Mouse (Mus musculus): ENCODE measurements around the gene Abl2.
"Not testable (repeated sequence)": the region's sequence is repeated elsewhere in the genome, so short reads cannot be mapped to it uniquely, and the experiment has no call there.

The Abl2 gene

DNA sequence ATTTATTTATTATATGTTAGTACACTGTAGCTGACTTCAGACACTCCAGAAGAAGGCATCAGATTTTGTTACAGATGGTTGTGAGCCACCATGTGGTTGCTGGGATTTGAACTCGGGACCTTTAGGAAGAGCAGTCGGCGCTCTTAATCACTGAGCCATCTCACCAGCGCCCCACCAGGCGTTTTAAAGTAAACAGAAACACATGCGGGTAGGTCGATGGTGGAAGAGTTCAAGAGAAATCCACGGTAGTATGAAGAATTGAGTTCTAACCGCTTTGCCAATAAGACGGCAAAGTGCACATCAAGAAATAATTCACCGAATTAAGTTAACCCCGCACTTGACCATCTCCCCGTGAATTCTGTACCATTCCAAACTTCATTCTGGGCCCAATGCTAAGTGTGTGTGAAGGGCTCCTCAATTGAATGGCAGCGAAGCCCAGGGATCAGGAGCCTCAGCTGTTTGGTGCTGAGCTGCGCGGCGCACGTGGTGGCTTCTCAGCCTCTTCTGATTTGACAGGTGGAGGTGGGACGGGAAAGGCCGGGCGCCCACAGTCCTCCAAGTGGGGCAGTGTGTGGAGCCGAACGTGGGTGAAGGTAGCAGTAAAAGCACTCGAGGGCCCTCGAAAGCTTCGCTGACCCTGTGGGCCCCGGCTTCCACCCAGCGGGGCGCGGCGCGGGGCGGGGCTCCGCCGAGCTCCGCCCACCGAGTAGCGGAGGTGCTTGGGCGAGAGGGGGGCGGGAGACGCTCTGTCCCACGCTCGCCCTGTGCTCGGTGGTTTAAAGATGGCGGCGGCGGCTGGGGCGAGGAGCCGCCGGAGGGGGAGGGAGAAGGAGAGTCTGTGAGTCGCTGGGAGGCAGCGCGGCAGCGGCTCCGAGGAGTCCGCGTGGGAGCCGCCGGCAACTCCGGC lies at the start of gene Abl2:
TSS of gene Abl2 (plus strand) at position 763 of the 907 bp plus-strand sequence.
- DNase-seq (ENCODE audit: low spot score) = peak; percentile 44

GRCm38 (mm10) chr1:156520136-156520780 lies 38.3 kb upstream of the Abl2 start:
- DNase-seq (ENCODE audit: low spot score) = no peak

GRCm38 (mm10) chr1:156521796-156522517 lies 36.6 kb upstream of the Abl2 start:
- no peak for DNase-seq (ENCODE audit: low spot score)

DNA sequence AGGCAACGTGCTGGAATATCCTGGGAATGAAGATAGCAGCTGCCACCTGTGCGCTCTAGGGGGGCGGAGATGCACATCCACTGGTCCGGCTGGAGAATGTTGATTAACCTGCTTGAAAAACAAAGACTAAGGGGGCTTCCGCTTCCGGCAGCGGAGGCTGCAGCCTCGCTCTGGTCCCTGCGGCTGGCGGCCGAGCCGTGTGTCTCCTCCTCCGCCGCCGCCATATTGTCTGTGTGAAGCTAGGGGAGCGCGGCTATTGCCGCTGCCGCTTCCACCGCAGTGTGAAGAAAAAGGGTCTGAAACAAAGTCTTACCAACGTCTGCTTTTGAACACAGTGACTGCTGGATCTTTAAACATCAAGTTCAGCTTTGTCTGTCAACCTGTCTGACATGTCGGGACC lies 34.7 kb upstream of the Abl2 start, which contains the start of gene Gm10031:
TSS of gene Gm10031 (plus strand) at position 171 of the 400 bp plus-strand sequence.
- DNase-seq (ENCODE audit: low spot score) = not testable (repeated sequence)

GRCm38 (mm10) chr1:156532476-156533175 lies 26.0 kb upstream of the Abl2 start:
- DNase-seq (ENCODE audit: low spot score) = not testable (repeated sequence)

GRCm38 (mm10) chr1:156533483-156533882 lies 25.1 kb upstream of the Abl2 start:
- DNase-seq (ENCODE audit: low spot score) = no peak

GRCm38 (mm10) chr1:156533911-156534310 lies 24.7 kb upstream of the Abl2 start:
- DNase-seq (ENCODE audit: low spot score) = no peak

- DNase-seq (ENCODE audit: low spot score) = no peak
Measured at GRCm38 (mm10) chr1:156537031-156537430, 21.6 kb upstream of the Abl2 start.

DNA sequence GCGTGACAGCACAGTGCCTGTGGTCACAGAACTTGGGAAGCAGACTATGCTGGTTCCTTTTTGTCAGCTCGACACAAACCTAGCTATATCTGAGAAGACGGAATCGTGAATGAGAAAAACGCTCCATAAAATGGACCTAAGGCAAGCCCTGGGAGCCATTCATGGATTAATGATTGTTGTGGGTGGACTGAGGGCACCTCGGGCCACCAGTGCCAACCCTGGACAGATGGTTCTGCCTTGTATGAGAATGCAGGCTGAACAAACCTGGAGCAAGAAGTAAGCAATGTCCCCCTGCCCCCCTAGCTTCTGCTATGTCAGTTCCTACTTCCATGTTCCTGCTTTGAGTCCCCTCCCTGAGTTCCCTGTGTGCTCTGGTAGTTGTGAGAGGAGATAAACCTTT lies 20.9 kb upstream of the Abl2 start:
- DNase-seq (ENCODE audit: low spot score) = no peak

- DNase-seq (ENCODE audit: low spot score) = no peak
Measured at GRCm38 (mm10) chr1:156538382-156538781, 20.2 kb upstream of the Abl2 start.

- peak; percentile 20 for DNase-seq (ENCODE audit: low spot score)
Measured at GRCm38 (mm10) chr1:156539787-156540560, 18.6 kb upstream of the Abl2 start.

DNA sequence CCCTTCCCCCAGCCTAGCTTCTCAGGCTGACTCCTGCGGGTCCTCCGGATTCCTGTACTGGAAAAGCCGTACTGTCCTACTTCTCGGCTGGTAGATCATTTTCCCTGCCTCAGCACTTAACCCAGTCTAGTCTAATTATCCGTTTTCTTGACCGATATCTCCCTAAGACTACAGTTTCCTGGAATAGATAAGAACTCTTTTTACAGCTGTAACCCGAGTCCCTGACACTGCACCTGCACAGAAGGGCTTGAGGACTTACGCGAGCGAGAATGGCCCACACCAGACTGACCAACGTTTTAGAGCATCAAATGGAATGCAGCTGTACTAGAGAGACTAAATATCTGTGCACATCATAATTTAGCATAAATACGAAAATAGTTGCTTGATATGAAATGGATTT lies 14.6 kb upstream of the Abl2 start:
- no peak for DNase-seq (ENCODE audit: low spot score)

DNA sequence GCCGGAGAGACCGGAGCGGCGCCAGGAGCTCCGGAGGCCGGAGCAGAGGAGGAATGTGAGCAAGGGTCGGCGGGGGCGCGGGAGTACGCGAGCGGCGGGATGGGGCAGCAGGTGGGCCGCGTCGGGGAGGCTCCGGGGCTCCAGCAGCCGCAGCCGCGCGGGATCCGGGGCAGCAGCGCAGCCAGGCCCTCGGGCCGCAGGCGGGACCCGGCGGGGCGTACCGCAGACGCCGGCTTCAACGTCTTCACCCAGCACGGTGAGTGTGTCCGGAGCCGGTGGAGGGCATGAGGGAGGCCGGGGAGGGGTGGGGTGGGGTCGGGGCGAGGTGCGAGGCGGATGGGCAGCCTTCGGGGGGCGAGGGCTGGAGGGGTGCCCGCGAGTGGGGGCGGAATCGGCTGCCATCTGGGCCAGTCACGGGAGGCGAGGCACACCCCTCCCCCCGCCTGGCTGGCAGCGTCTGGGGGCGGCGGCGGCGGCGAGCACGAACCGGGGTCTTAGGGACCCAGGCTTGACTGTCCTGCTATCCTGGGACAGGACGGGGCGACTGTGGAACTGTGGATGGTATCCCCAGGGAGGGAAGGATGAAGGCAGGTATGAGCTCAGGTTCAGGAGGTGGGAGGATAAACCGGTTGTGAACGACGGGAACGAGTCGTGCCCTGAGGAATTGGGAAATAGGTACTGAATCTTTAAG lies 509 bp downstream of the Abl2 start:
- DNase-seq (ENCODE audit: low spot score) = no peak

GRCm38 (mm10) chr1:156559641-156560020 lies 1.0 kb downstream of the Abl2 start:
- no peak for DNase-seq (ENCODE audit: low spot score)

DNA sequence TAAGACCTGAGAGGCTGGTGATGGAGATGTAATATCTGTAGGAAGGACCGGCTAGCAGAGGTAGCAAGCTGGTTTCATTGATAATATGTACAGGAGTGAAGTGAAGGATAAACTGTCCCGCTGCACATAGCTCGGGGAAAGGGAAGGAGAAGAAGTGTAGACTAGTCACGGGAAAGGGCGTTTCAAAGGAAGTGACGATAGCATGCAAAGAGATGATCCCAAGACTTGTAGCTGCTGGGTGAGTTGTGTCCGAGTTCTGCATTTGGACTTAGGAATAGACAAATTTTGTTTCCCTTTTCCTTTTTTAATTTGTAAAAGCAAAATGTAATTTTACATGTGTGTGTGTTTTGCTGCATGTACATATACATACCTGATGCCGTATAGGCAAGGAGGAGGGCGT lies 1.9 kb downstream of the Abl2 start:
- no peak for DNase-seq (ENCODE audit: low spot score)

GRCm38 (mm10) chr1:156565328-156565727 lies 6.7 kb downstream of the Abl2 start:
- no peak for DNase-seq (ENCODE audit: low spot score)

DNA sequence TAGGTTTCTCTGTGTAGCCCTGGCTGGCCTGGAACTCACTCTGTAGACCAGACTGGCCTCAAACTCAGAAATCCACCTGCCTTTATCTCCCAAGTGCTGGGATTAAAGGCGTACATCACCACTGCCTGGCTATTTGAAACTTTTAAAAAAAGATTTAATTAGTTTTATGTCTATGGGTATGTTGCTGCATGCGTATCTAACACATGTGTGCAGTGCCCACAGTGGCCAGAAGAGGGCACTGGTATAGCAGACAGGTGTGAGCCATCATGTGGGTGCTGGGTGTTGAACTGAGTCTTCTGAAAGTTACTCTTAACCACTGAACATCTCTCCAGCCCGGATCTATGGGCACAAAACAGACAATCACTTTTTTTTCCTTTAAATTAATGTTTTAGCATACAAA lies 7.5 kb downstream of the Abl2 start:
- no peak for DNase-seq (ENCODE audit: low spot score)

DNA sequence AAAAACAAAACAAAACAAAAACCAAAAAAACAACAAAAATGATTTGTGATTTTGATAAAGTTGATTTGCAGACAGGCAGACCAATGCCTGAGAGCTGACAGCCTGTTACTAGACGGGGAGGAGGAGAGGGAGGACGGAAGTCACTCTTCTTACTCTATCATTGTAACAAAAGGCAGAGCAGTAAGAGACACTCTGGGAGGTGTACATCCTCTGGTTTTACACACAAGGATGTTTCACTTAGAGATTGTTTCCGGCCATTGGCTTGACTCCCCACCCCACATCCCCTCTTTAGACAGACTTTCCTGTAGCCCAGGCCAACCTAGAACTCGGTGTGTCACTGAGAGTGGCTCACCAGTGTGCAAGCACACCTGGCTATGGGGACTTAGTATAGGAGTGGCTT lies 11.0 kb downstream of the Abl2 start:
- no peak for DNase-seq (ENCODE audit: low spot score)

GRCm38 (mm10) chr1:156572952-156573351 lies 14.4 kb downstream of the Abl2 start:
- DNase-seq (ENCODE audit: low spot score) = peak; percentile 24

DNA sequence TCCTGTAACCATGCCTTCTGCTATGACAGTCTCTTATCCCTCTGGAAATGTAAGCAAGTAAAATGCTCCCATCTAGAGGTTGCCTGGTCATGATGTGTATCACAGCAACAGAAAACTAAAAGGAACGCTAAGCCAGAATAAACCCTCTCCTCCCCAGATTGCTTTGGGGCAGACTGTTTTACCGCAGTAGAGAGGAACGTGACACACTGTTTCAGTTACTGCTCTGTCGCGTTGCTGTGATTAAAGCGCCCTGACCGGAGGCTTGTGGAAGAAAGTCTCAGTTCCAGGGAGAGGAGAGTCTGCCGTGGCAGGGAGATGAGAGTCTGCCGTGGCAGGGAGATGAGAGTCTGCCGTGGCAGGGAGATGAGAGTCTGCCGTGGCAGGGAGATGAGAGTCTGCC lies 22.6 kb downstream of the Abl2 start:
- no peak for DNase-seq (ENCODE audit: low spot score)

DNA sequence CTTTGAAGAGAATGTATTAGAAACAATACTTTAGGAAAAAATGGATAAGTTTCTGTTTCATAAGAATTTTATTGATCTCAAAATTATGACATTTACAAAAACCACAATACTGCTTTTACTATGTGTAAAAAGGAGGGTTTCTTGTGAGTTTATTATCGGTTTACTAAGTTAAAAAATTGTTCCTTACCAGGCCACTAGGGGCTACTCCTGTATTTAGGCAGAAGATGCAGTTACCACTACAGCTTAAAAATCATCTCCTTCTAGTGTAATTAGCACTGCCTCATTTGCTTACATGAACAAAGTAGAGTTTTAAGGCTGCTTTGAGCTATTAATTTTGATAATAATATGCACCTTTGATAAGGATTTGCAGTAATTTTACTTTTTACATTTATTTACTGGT lies 25.6 kb downstream of the Abl2 start:
- no peak for DNase-seq (ENCODE audit: low spot score)
